Mouse (Mus musculus) forebrain, embryonic 14.5 days (tissue): ENCODE results near the gene Gm42906. TPM values are rescaled to one million over a fixed set of nuclear protein-coding genes. Genes with fewer than 3 reads are reported as not detected.
A peak's percentile ranks its signal among the peaks of the same experiment; 100 is the strongest.

Experiments
- ATAC-seq: fragments of 200-750 bp; cut with Nextera tagmentation; 2 replicates; pipeline ENCODE4 v1.8.0; 2017; ENCODE audit warnings: mild to moderate bottlenecking, moderate library complexity
- DNase-seq: peaks from one replicate; pipeline ENCODE4 v3.0.0-alpha.2; 2015; ENCODE audit warnings: low spot score
- H3K27ac ChIP-seq: fragments of 300-500 bp; sonication (generic); 2 replicates; pipeline ENCODE4 v1.5.1; 2014; ENCODE audit warnings: low read depth, mild to moderate bottlenecking, control low read depth, low read length, moderate library complexity
- H3K27me3 ChIP-seq: fragments of 300-500 bp; sonication (generic); replicated peaks from 2 replicates; pipeline ENCODE4 v1.6.1; 2014; ENCODE audit warnings: low read length, control low read depth, mixed read lengths; ENCODE audit not compliant: control insufficient read depth, insufficient read depth
- H3K36me3 ChIP-seq: fragments of 300-500 bp; sonication (generic); 2 replicates; pipeline ENCODE4 v1.6.1; 2014; ENCODE audit warnings: low read length, control low read depth; ENCODE audit not compliant: control insufficient read depth, insufficient read depth
- H3K4me1 ChIP-seq: fragments of 300-500 bp; sonication (generic); 2 replicates; pipeline ENCODE4 v1.6.1; 2014; ENCODE audit warnings: antibody characterized with exemption, low read length, control low read depth; ENCODE audit not compliant: control insufficient read depth, insufficient read depth
- H3K4me2 ChIP-seq: fragments of 300-500 bp; sonication (generic); 2 replicates; pipeline ENCODE4 v1.6.1; 2014; ENCODE audit warnings: mild to moderate bottlenecking, control low read depth, low read length
- H3K4me3 ChIP-seq: fragments of 300-500 bp; sonication (generic); 2 replicates; pipeline ENCODE4 v1.5.1; 2014; ENCODE audit warnings: low read depth, low read length, control low read depth
- H3K9ac ChIP-seq: fragments of 300-500 bp; sonication (generic); 2 replicates; pipeline ENCODE4 v1.6.1; 2014; ENCODE audit warnings: mild to moderate bottlenecking, low read length, control low read depth, moderate library complexity
- H3K9me3 ChIP-seq: fragments of 300-500 bp; sonication (generic); replicated peaks from 2 replicates; pipeline ENCODE4 v1.6.1; 2016; ENCODE audit warnings: low read length, control low read depth, mixed read lengths; ENCODE audit not compliant: control insufficient read depth
- WGBS: fragments of 180-500 bp; shearing (Covaris S2); extraction: QIAGEN DNeasy Blood & Tissue Kit; methylation state at CpG from one replicate; pipeline ENCODE4 v1.1.7; 2014; 5-methylcytosine and 5-hydroxymethylcytosine counted together
- polyA plus RNA-seq: library from polyadenylated mRNA; unstranded; fragments of >200 nt; fragmentation: Nextera tagmentation; extraction: Ambion mirVana; gene quantifications from 2 replicates; pipeline ENCODE4 v1.2.1, GENCODE M21; 2014

The Gm42906 gene
- polyA plus RNA-seq, 1 experiment from 2014 or later = not detected

- Histone ChIP-seq H3K36me3 (no peaks in the 10 kb centered on the region), H3K4me3 (no peak overlapping the region), H3K27me3 (no peaks in the 10 kb centered on the region), H3K4me2 (no peak overlapping the region), H3K9me3 (no peaks in the 10 kb centered on the region), H3K9ac (no peak overlapping the region), H3K4me1 (no peaks in the 10 kb centered on the region), H3K27ac (no peak overlapping the region)
- DNase-seq = no peak
- ATAC-seq = no peak
- WGBS = 78% methylated on average over 6 of the region's 6 CpGs
Measured at GRCm38 (mm10) chr5:151070896-151071295, 357.1 kb downstream of the Gm42906 start.

- Histone ChIP-seq H3K4me2 (no peak overlapping the region), H3K9me3 (no peaks in the 10 kb centered on the region), H3K36me3 (no peaks in the 10 kb centered on the region), H3K27ac (no peak overlapping the region), H3K4me3 (no peak overlapping the region), H3K9ac (no peak overlapping the region), H3K4me1 (no peaks in the 10 kb centered on the region), H3K27me3 (no peaks in the 10 kb centered on the region)
- WGBS = 87% methylated on average over 2 of the region's 2 CpGs
- DNase-seq = no peak
- ATAC-seq = no peak
Measured at GRCm38 (mm10) chr5:151069569-151069968, 358.4 kb downstream of the Gm42906 start.

GRCm38 (mm10) chr5:151066016-151066415, 361.9 kb downstream of the Gm42906 start:
- H3K4me2 ChIP-seq = no peak overlapping the region
- no peaks in the 10 kb centered on the region for H3K27me3 ChIP-seq
- no peaks in the 10 kb centered on the region for H3K36me3 ChIP-seq
- H3K4me3 ChIP-seq = no peak overlapping the region
- H3K4me1 ChIP-seq = no peaks in the 10 kb centered on the region
- no peaks in the 10 kb centered on the region for H3K9me3 ChIP-seq
- ATAC-seq (no peak), DNase-seq (no peak)
- H3K27ac ChIP-seq = no peak overlapping the region
- H3K9ac ChIP-seq = no peak overlapping the region
- 76% methylated on average over 5 of the region's 5 CpGs for WGBS

GRCm38 (mm10) chr5:151065228-151065627, 362.7 kb downstream of the Gm42906 start:
- 90% methylated on average over 1 of the region's 1 CpGs for WGBS
- ATAC-seq (no peak), DNase-seq (no peak)
- no peaks in the 10 kb centered on the region for H3K36me3 ChIP-seq
- no peak overlapping the region for H3K4me3 ChIP-seq
- H3K9me3 ChIP-seq = no peaks in the 10 kb centered on the region
- no peak overlapping the region for H3K27ac ChIP-seq
- no peaks in the 10 kb centered on the region for H3K27me3 ChIP-seq
- H3K4me1 ChIP-seq = no peaks in the 10 kb centered on the region
- no peak overlapping the region for H3K9ac ChIP-seq
- H3K4me2 ChIP-seq = no peak overlapping the region

- no peaks in the 10 kb centered on the region for H3K9me3 ChIP-seq
- no peak overlapping the region for H3K4me3 ChIP-seq
- no peak overlapping the region for H3K27ac ChIP-seq
- no peaks in the 10 kb centered on the region for H3K27me3 ChIP-seq
- no peak overlapping the region for H3K9ac ChIP-seq
- H3K36me3 ChIP-seq = no peaks in the 10 kb centered on the region
- DNase-seq (no peak), ATAC-seq (no peak)
- 99% methylated on average over 2 of the region's 2 CpGs for WGBS
- H3K4me1 ChIP-seq = no peaks in the 10 kb centered on the region
- H3K4me2 ChIP-seq = no peak overlapping the region
Measured at GRCm38 (mm10) chr5:151061942-151062341, 366.0 kb downstream of the Gm42906 start.

GRCm38 (mm10) chr5:151060476-151060875, 367.5 kb downstream of the Gm42906 start:
- 78% methylated on average over 12 of the region's 12 CpGs for WGBS
- 0 out of 2 replicates have a peak, but pooled peaks have one; percentile 34 for ATAC-seq
- DNase-seq = no peak
- no peak overlapping the region for H3K27ac ChIP-seq
- no peaks in the 10 kb centered on the region for H3K27me3 ChIP-seq
- no peak overlapping the region for H3K4me2 ChIP-seq
- no peak overlapping the region for H3K4me3 ChIP-seq
- H3K36me3 ChIP-seq = no peaks in the 10 kb centered on the region
- H3K9me3 ChIP-seq = no peaks in the 10 kb centered on the region
- H3K9ac ChIP-seq = no peak overlapping the region
- no peaks in the 10 kb centered on the region for H3K4me1 ChIP-seq

- 84% methylated on average over 5 of the region's 5 CpGs for WGBS
- Histone ChIP-seq H3K9me3 (no peaks in the 10 kb centered on the region), H3K4me2 (no peak overlapping the region), H3K4me3 (no peak overlapping the region), H3K4me1 (no peaks in the 10 kb centered on the region), H3K27ac (no peak overlapping the region), H3K36me3 (no peaks in the 10 kb centered on the region), H3K9ac (no peak overlapping the region), H3K27me3 (no peaks in the 10 kb centered on the region)
- ATAC-seq = no peak
- no peak for DNase-seq
Measured at GRCm38 (mm10) chr5:151059772-151060171, 368.2 kb downstream of the Gm42906 start.

- no peaks in the 10 kb centered on the region for H3K36me3 ChIP-seq
- no peak overlapping the region for H3K27ac ChIP-seq
- H3K4me3 ChIP-seq = no peak overlapping the region
- 94% methylated on average over 10 of the region's 10 CpGs for WGBS
- no peaks in the 10 kb centered on the region for H3K4me1 ChIP-seq
- no peak overlapping the region for H3K9ac ChIP-seq
- H3K4me2 ChIP-seq = no peak overlapping the region
- no peak for ATAC-seq
- H3K27me3 ChIP-seq = no peaks in the 10 kb centered on the region
- no peaks in the 10 kb centered on the region for H3K9me3 ChIP-seq
- DNase-seq = no peak
Measured at GRCm38 (mm10) chr5:151059352-151059751, 368.6 kb downstream of the Gm42906 start.

GRCm38 (mm10) chr5:151057716-151058115, 370.2 kb downstream of the Gm42906 start:
- Histone ChIP-seq H3K9ac (no peak overlapping the region), H3K4me3 (no peak overlapping the region), H3K4me2 (no peak overlapping the region), H3K27me3 (no peaks in the 10 kb centered on the region), H3K4me1 (no peaks in the 10 kb centered on the region), H3K36me3 (no peaks in the 10 kb centered on the region), H3K27ac (no peak overlapping the region), H3K9me3 (no peaks in the 10 kb centered on the region)
- ATAC-seq (no peak), DNase-seq (no peak)
- 94% methylated on average over 5 of the region's 5 CpGs for WGBS
